Mouse (Mus musculus) heart, embryonic 14.5 days (tissue): ENCODE data around the gene Mdfic. TPM values are rescaled to one million over a fixed set of nuclear protein-coding genes. Genes with fewer than 3 reads are reported as not detected.
A peak's percentile ranks its signal among the peaks of the same experiment; 100 is the strongest.
"Not testable (repeated sequence)": the region's sequence is repeated elsewhere in the genome, so short reads cannot be mapped to it uniquely, and the experiment has no call there.

Experiments used
- ATAC-seq: fragments of 200-750 bp; cut with Nextera tagmentation; 2 replicates; pipeline ENCODE4 v1.8.0; 2017; ENCODE audit warnings: low read depth, moderate TSS enrichment; ENCODE audit not compliant: insufficient number of reproducible peaks, insufficient read depth, low FRiP score
- H3K27ac ChIP-seq, 2 experiments: fragments of 200-500 bp in 1 of 2; fragments of 300-500 bp in 1 of 2; sonication (generic) in 1 of 2; replicated peaks in 1 of 2; 2 replicates each; pipeline ENCODE4 v1.5.1; 2012 to 2014; ENCODE audit warnings: low read depth in 2 of 2, low read length in 2 of 2, control low read depth in 1 of 2, mild to moderate bottlenecking in 1 of 2, mixed read lengths in 1 of 2; ENCODE audit not compliant: control insufficient read depth in 1 of 2, insufficient read depth in 1 of 2
- H3K27me3 ChIP-seq: fragments of 300-500 bp; sonication (generic); 2 replicates; pipeline ENCODE4 v1.6.1; 2014; ENCODE audit warnings: mild to moderate bottlenecking, low read length, control low read depth; ENCODE audit not compliant: control insufficient read depth, insufficient read depth
- H3K36me3 ChIP-seq: fragments of 300-500 bp; sonication (generic); 2 replicates; pipeline ENCODE4 v1.6.1; 2014; ENCODE audit warnings: mild to moderate bottlenecking, control low read depth, low read length, mixed read lengths; ENCODE audit not compliant: control insufficient read depth, insufficient read depth
- H3K4me1 ChIP-seq, 2 experiments: fragments of 200-500 bp in 1 of 2; fragments of 300-500 bp in 1 of 2; sonication (generic) in 1 of 2; 2 replicates each; pipeline ENCODE4 v1.6.1; 2012 to 2014; ENCODE audit warnings: low read length in 2 of 2, control low read depth in 1 of 2, mixed read lengths in 1 of 2; ENCODE audit not compliant: control insufficient read depth in 2 of 2, insufficient read depth in 2 of 2
- H3K4me2 ChIP-seq: fragments of 300-500 bp; sonication (generic); 2 replicates; pipeline ENCODE4 v1.6.1; 2014; ENCODE audit warnings: mild to moderate bottlenecking, low read length
- H3K4me3 ChIP-seq, 2 experiments: fragments of 200-500 bp in 1 of 2; fragments of 300-500 bp in 1 of 2; sonication (generic) in 1 of 2; 2 replicates each; pipeline ENCODE4 v1.5.1; 2012 to 2014; ENCODE audit warnings: low read length in 2 of 2, mild to moderate bottlenecking in 2 of 2, control low read depth in 1 of 2, low read depth in 1 of 2, moderate library complexity in 1 of 2; ENCODE audit not compliant: control insufficient read depth in 1 of 2, insufficient read depth in 1 of 2
- H3K9ac ChIP-seq: fragments of 300-500 bp; sonication (generic); 2 replicates; pipeline ENCODE4 v1.6.1; 2014; ENCODE audit warnings: mild to moderate bottlenecking, low read length
- H3K9me3 ChIP-seq: fragments of 300-500 bp; sonication (generic); 2 replicates; pipeline ENCODE4 v1.6.1; 2016; ENCODE audit warnings: low read length, control low read depth; ENCODE audit not compliant: control insufficient read depth
- WGBS: fragments of 180-500 bp; shearing (Covaris S2); extraction: QIAGEN DNeasy Blood & Tissue Kit; methylation state at CpG from one replicate; pipeline ENCODE4 v1.1.7; 2014; 5-methylcytosine and 5-hydroxymethylcytosine counted together
- polyA plus RNA-seq: library from polyadenylated mRNA; unstranded; fragments of >200 nt; fragmentation: Nextera tagmentation; extraction: Ambion mirVana; gene quantifications from 2 replicates; pipeline ENCODE4 v1.2.1, GENCODE M21; 2014

Mdfic gene
- polyA plus RNA-seq, 1 experiment from 2014 or later = 7.6 TPM

GRCm38 (mm10) chr6:15719919-15720318 is 542 bp upstream of the Mdfic start:
- no peak overlapping the region for H3K4me2 ChIP-seq
- no peak for ATAC-seq
- no peak overlapping the region for H3K4me3 ChIP-seq

GRCm38 (mm10) chr6:15720818-15721715 is 606 bp downstream of the Mdfic start:
- H3K9ac ChIP-seq = peak overlapping the region; percentile 94
- H3K4me1 ChIP-seq = peaks cover 3 to 12% of the 10 kb centered on the region in 2 experiments; a peak in 2 of 4 replicates
- peak overlapping the region; percentile 70 for H3K4me2 ChIP-seq
- peak; percentile 73 for ATAC-seq
- H3K9me3 ChIP-seq = no peaks in the 10 kb centered on the region
- H3K36me3 ChIP-seq = no peaks in the 10 kb centered on the region
- WGBS = under 1% methylated on average over 57 of the region's 60 CpGs
- peak overlapping the region; percentile 73 to 93 for H3K4me3 ChIP-seq
- no peaks in the 10 kb centered on the region for H3K27me3 ChIP-seq
- H3K27ac ChIP-seq = peak overlapping the region; percentile 64 to 79

More at GRCm38 (mm10) chr6:15719919-15720318, 542 bp upstream of the Mdfic start:
- H3K36me3 ChIP-seq = no peaks in the 10 kb centered on the region
- H3K9me3 ChIP-seq = no peaks in the 10 kb centered on the region
- no peak overlapping the region for H3K27ac ChIP-seq
- no peak overlapping the region for H3K9ac ChIP-seq
- H3K27me3 ChIP-seq = no peaks in the 10 kb centered on the region
- H3K4me1 ChIP-seq = peaks cover 4 to 12% of the 10 kb centered on the region in 2 experiments; a peak in 2 of 4 replicates
- WGBS = 79% methylated on average over 6 of the region's 6 CpGs

GRCm38 (mm10) chr6:15721716-15722031 is 1.2 kb downstream of the Mdfic start:
- Histone ChIP-seq H3K4me1 (peaks cover 3 to 12% of the 10 kb centered on the region in 2 experiments; a peak in 2 of 4 replicates), H3K27ac (peak overlapping the region; percentile 64 to 79; a peak in 3 of 4 replicates), H3K9me3 (no peaks in the 10 kb centered on the region), H3K36me3 (no peaks in the 10 kb centered on the region), H3K27me3 (no peaks in the 10 kb centered on the region), H3K4me2 (peak overlapping the region; percentile 70), H3K4me3 (peak overlapping the region; percentile 73 to 93), H3K9ac (peak overlapping the region; percentile 94)
- WGBS = 27% methylated on average over 5 of the region's 5 CpGs
- no peak for ATAC-seq

- H3K27ac ChIP-seq, H3K4me3 ChIP-seq, ATAC-seq, H3K27me3 ChIP-seq, H3K4me2 ChIP-seq, H3K9me3 ChIP-seq, H3K36me3 ChIP-seq, H3K9ac ChIP-seq: not testable (repeated sequence)
- peaks cover 3 to 15% of the 10 kb centered on the region in 2 experiments for H3K4me1 ChIP-seq
- 94% methylated on average over 7 of the region's 8 CpGs for WGBS
Measured at GRCm38 (mm10) chr6:15722631-15723030, 2.2 kb downstream of the Mdfic start.

GRCm38 (mm10) chr6:15724304-15724703 is 3.8 kb downstream of the Mdfic start:
- Histone ChIP-seq H3K4me3 (no peak overlapping the region), H3K36me3 (no peaks in the 10 kb centered on the region)

GRCm38 (mm10) chr6:15726422-15726821 is 6.0 kb downstream of the Mdfic start:
- Histone ChIP-seq H3K27ac (no peak overlapping the region), H3K36me3 (no peaks in the 10 kb centered on the region), H3K4me3 (no peak overlapping the region), H3K4me1 (peaks cover 6 to 41% of the 10 kb centered on the region in 2 experiments; a peak in 3 of 4 replicates), H3K9me3 (no peaks in the 10 kb centered on the region), H3K9ac (no peak overlapping the region), H3K27me3 (no peaks in the 10 kb centered on the region), H3K4me2 (no peak overlapping the region)
- 58% methylated on average over 6 of the region's 6 CpGs for WGBS
- ATAC-seq = no peak

More at GRCm38 (mm10) chr6:15724304-15724703, 3.8 kb downstream of the Mdfic start:
- Histone ChIP-seq H3K27me3 (no peaks in the 10 kb centered on the region), H3K4me1 (peaks cover 7 to 25% of the 10 kb centered on the region in 2 experiments), H3K27ac (no peak overlapping the region), H3K9ac (no peak overlapping the region), H3K4me2 (no peak overlapping the region), H3K9me3 (no peaks in the 10 kb centered on the region)
- 66% methylated on average over 4 of the region's 4 CpGs for WGBS
- ATAC-seq = no peak

GRCm38 (mm10) chr6:15727681-15728410 is 7.4 kb downstream of the Mdfic start:
- no peak overlapping the region for H3K9ac ChIP-seq
- 48% methylated on average over 4 of the region's 4 CpGs for WGBS
- no peaks in the 10 kb centered on the region for H3K36me3 ChIP-seq
- no peaks in the 10 kb centered on the region for H3K9me3 ChIP-seq
- H3K27me3 ChIP-seq = no peaks in the 10 kb centered on the region
- no peak for ATAC-seq
- no peak overlapping the region for H3K4me2 ChIP-seq
- no peak overlapping the region for H3K4me3 ChIP-seq
- H3K4me1 ChIP-seq = peaks cover 7 to 44% of the 10 kb centered on the region in 2 experiments; a peak in 3 of 4 replicates
- H3K27ac ChIP-seq = peak overlapping the region; percentile 27 to 55; a peak in 2 of 4 replicates
